8 mouse cellular contexts compared by ENCODE assay signal in genomic region chr10:7673673-7674072, GRCm38 (mm10). TPM values are rescaled to one million over a fixed set of nuclear protein-coding genes. Genes with fewer than 3 reads are reported as not detected.
A peak's percentile ranks its signal among the peaks of the same experiment; 100 is the strongest.
DNase-seq lines count a peak whose midpoint lies in the region; ATAC-seq lines count a peak whose summit lies in the region.

No protein-coding gene starts in this region.

- H3K27ac ChIP-seq in limb, embryonic 11.5 days (replicated peaks; ENCODE audit: low read depth, low read length): no peak overlapping the region
- no peak overlapping the region for H3K27ac ChIP-seq in limb, embryonic 10.5 days

- H3K4me1 ChIP-seq in limb, embryonic 11.5 days (ENCODE audit: control insufficient read depth, insufficient read depth, low read length): no peaks in the 10 kb centered on the region
- H3K4me1 ChIP-seq in limb, embryonic 10.5 days: no peaks in the 10 kb centered on the region

- DNase-seq in cerebellum, adult 9-10 months: no peak
- peak; percentile 24 for DNase-seq in limb, embryonic 11.5 days (ENCODE audit: low spot score)
- no peak for DNase-seq in limb, embryonic 10.5 days (ENCODE audit: low spot score)
- peak; percentile 70 for DNase-seq in induced T-regulatory cell, adult 2 months (ENCODE audit: low read depth)
- DNase-seq in ovary, postnatal 36 days (ENCODE audit: low spot score): no peak
- no peak for DNase-seq in heart, adult 8-10 months (ENCODE audit: low spot score)

- H3K4me3 ChIP-seq in limb, embryonic 11.5 days (ENCODE audit: low read depth, low read length): no peak overlapping the region
- H3K4me3 ChIP-seq in limb, embryonic 10.5 days: no peak overlapping the region

- H3K4me2 ChIP-seq in limb, embryonic 11.5 days (ENCODE audit: low read depth, severe bottlenecking): no peak overlapping the region

- H3K9ac ChIP-seq in limb, embryonic 11.5 days (ENCODE audit: low read length): no peak overlapping the region

- 59% methylated on average over 1 of the region's 1 CpGs for WGBS in limb, embryonic 11.5 days
- WGBS in limb, embryonic 10.5 days: 69% methylated on average over 1 of the region's 1 CpGs

- H3K9me3 ChIP-seq in limb, embryonic 11.5 days (ENCODE audit: control insufficient read depth, low read length): no peaks in the 10 kb centered on the region
- H3K9me3 ChIP-seq in limb, embryonic 10.5 days (replicated peaks): no peaks in the 10 kb centered on the region

- ATAC-seq in cerebellum, adult (ENCODE audit: insufficient number of reproducible peaks, low FRiP score, low TSS enrichment): peak; percentile 58; the same call in 1 of the 2 replicates
- no peak for ATAC-seq in limb, embryonic 11.5 days (ENCODE audit: insufficient number of reproducible peaks, low FRiP score, low TSS enrichment, low read depth)
- peak; percentile 99 for ATAC-seq in megakaryocyte-erythroid progenitor cell, adult 5-6 weeks (replicated peaks; ENCODE audit: low FRiP score, low TSS enrichment, poor library complexity, severe bottlenecking)

- H3K27me3 ChIP-seq in limb, embryonic 11.5 days (ENCODE audit: control insufficient read depth, insufficient read depth, low read length): no peaks in the 10 kb centered on the region
- no peaks in the 10 kb centered on the region for H3K27me3 ChIP-seq in limb, embryonic 10.5 days (ENCODE audit: low read depth, poor library complexity, severe bottlenecking)

- peaks cover 13% of the 10 kb centered on the region; the same call in 1 of the 2 replicates for H3K36me3 ChIP-seq in limb, embryonic 11.5 days (ENCODE audit: control insufficient read depth, insufficient read depth, low read length)
- peaks cover 90% of the 10 kb centered on the region for H3K36me3 ChIP-seq in limb, embryonic 10.5 days

RNA-seq across cellular contexts. Expression of gene Nup43, which starts 6.4 kb away (rescaled TPM):
- 80.2 and 81.0 TPM in 2 replicates for polyA plus RNA-seq in limb, embryonic 11.5 days (2014; fragmentation: Nextera tagmentation; extraction: Ambion mirVana)
- polyA plus RNA-seq in limb, embryonic 10.5 days (2016; fragmentation: Nextera tagmentation; extraction: Ambion mirVana): 93.2 and 102 TPM in 2 replicates
- total RNA-seq in megakaryocyte-erythroid progenitor cell, adult 5-6 weeks (2014; fragmentation: Nextera tagmentation): 53.1 and 54.8 TPM in 2 replicates
- 23.9 and 64.8 TPM in 2 replicates for total RNA-seq in megakaryocyte-erythroid progenitor cell, adult 5-6 weeks (2017)
- 1 to 10 TPM; 4.9 to 7.1 (median 6.0) TPM for total RNA-seq in heart, adult 8-10 months (2022)

RNA-seq across cellular contexts. Expression of gene Pcmt1, which starts 7.3 kb away (rescaled TPM):
- 117 and 120 TPM in 2 replicates for polyA plus RNA-seq in limb, embryonic 11.5 days (2014; fragmentation: Nextera tagmentation; extraction: Ambion mirVana)
- 111 and 115 TPM in 2 replicates for polyA plus RNA-seq in limb, embryonic 10.5 days (2016; fragmentation: Nextera tagmentation; extraction: Ambion mirVana)
- total RNA-seq in megakaryocyte-erythroid progenitor cell, adult 5-6 weeks (2014; fragmentation: Nextera tagmentation): 75.4 and 83.6 TPM in 2 replicates
- total RNA-seq in megakaryocyte-erythroid progenitor cell, adult 5-6 weeks (2017): 106 and 110 TPM in 2 replicates
- 100 to 1,000 TPM in 1 of 4 experiments, 10 to 100 TPM in 3; 94.3 to 102 (median 98.0) TPM for total RNA-seq in heart, adult 8-10 months (2022)

RNA-seq across cellular contexts. Expression of gene Lats1, which starts 7.3 kb away (rescaled TPM):
- 8.5 and 9.3 TPM in 2 replicates for polyA plus RNA-seq in limb, embryonic 11.5 days (2014; fragmentation: Nextera tagmentation; extraction: Ambion mirVana)
- polyA plus RNA-seq in limb, embryonic 10.5 days (2016; fragmentation: Nextera tagmentation; extraction: Ambion mirVana): 5.5 and 7.3 TPM in 2 replicates
- total RNA-seq in megakaryocyte-erythroid progenitor cell, adult 5-6 weeks (2014; fragmentation: Nextera tagmentation): 18.3 and 21.3 TPM in 2 replicates
- total RNA-seq in megakaryocyte-erythroid progenitor cell, adult 5-6 weeks (2017): 13.5 and 15.8 TPM in 2 replicates
- 10 to 100 TPM; 10.5 to 12.1 (median 10.8) TPM for total RNA-seq in heart, adult 8-10 months (2022)

RNA-seq across cellular contexts. Expression of gene Katna1, which starts 52.1 kb away (rescaled TPM):
- polyA plus RNA-seq in limb, embryonic 11.5 days (2014; fragmentation: Nextera tagmentation; extraction: Ambion mirVana): 81.4 and 88.6 TPM in 2 replicates
- 70.2 and 71.5 TPM in 2 replicates for polyA plus RNA-seq in limb, embryonic 10.5 days (2016; fragmentation: Nextera tagmentation; extraction: Ambion mirVana)
- total RNA-seq in megakaryocyte-erythroid progenitor cell, adult 5-6 weeks (2014; fragmentation: Nextera tagmentation): 39.7 and 87.9 TPM in 2 replicates
- 56.3 and 70.3 TPM in 2 replicates for total RNA-seq in megakaryocyte-erythroid progenitor cell, adult 5-6 weeks (2017)
- 10 to 100 TPM; 10.1 to 14.0 (median 13.7) TPM for total RNA-seq in heart, adult 8-10 months (2022)

Comparison
In these comparisons a context has a peak if more than half of its experiments do, and no peak if none do; other contexts are left out.
1. DNase-seq: peak in limb, embryonic 11.5 days (single experiment) and induced T-regulatory cell, adult 2 months (single experiment); none in cerebellum, adult 9-10 months (single experiment), limb, embryonic 10.5 days (single experiment), ovary, postnatal 36 days (single experiment) and heart, adult 8-10 months (single experiment).